Mouse (Mus musculus) liver, embryonic 18 days (tissue): Measurements from ENCODE around the gene Ank. TPM values are rescaled to one million over a fixed set of nuclear protein-coding genes. Genes with fewer than 3 reads are reported as not detected.

Experiments used
- polyA plus RNA-seq: library from polyadenylated mRNA; depleted of rRNA; stranded (reverse); fragments of >200 nt; gene quantifications from 2 replicates; pipeline ENCODE4 v1.2.3, GENCODE M21; 2012; rRNA removed

Gene Ank
- 12.0 and 12.9 TPM in 2 replicates for polyA plus RNA-seq

GRCm38 (mm10) chr15:27466131-27467080, at the start of gene Ank:
TSS of gene Ank (plus strand) at chr15:27466677.

DNA sequence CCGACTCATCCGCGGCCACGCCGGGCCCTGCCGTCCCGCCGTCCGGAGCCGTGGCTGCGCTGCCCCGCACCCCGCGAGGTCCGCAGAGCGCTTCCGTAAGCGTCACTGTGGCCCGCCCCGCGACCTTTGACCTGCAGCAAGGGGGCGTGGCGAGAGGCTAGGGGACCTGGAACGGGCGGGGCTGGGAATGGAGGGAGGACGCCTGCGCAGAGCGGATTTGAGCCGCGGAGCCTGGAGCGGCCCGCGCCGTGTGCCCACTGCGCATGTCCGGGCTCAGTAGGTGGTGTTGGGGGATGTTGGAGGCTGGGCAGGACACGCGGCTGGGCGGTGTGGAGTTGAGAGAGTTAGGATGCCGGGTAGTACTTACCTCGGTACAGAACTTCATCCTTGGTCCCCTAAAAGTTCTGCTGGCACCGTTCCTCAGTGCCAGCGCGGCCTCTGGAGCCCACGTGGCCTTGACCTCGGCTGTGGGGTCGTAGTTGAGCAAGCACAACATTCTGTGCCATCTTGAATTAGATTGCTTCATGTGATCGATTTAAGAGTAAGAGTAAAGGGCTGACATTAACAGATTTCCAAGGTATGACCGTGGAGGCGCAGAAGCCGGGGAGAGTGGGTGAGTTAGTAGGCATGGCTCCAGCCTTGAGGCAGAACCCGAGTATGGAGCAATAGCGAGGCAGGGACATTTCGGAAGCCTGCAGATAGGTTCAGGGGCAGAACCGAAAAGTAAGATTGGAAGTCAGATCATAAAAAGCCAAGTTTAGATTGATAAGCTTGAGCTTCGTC, 164.3 kb downstream of the Ank start, which contains the start of gene Otulin:
Otulin (minus strand) TSS at position 93 of the 783 bp plus-strand sequence.

Other genes starting within 250 kb of the Ank start
- gene Otulin, start 164.0 kb downstream of the Ank start, polyA plus RNA-seq = 13.3 and 13.4 TPM in 2 replicates
- 5.9 and 6.4 TPM in 2 replicates for gene Otulinl, start 214.9 kb downstream of the Ank start, polyA plus RNA-seq